Mouse (Mus musculus) megakaryocyte, embryonic 14.5 days (primary cell): ENCODE data around the gene Rnf157.

ENCODE experiments used
- FLI1 ChIP-seq: IDR thresholded peaks from 2 replicates; pipeline ENCODE4 v1.6.1; 2012; ENCODE audit warnings: low read length, inconsistent platforms, mixed read lengths
- GATA1 ChIP-seq: IDR thresholded peaks from 3 replicates; pipeline ENCODE4 v1.6.1; 2012; ENCODE audit warnings: mixed read lengths, low read length, inconsistent platforms, borderline replicate concordance

GRCm38 (mm10) chr11:116413631-116414022, 795 bp upstream of the Rnf157 start:
- no peak for TF ChIP-seq GATA1
- TF ChIP-seq FLI1: no peak
